Mouse (Mus musculus): ENCODE data around the gene Apba1. TPM values are rescaled to one million over a fixed set of nuclear protein-coding genes. Genes with fewer than 3 reads are reported as not detected.

Gene Apba1
- total RNA-seq, 1 experiment from 2014 or later, result 5.5 TPM

- ATAC-seq (replicated peaks; ENCODE audit: insufficient number of reproducible peaks, low FRiP score, low TSS enrichment, poor library complexity, severe bottlenecking), result no peak
Observed at GRCm38 (mm10) chr19:23795156-23795555, 36.5 kb downstream of the Apba1 start.

GRCm38 (mm10) chr19:23801174-23801573 is 42.5 kb downstream of the Apba1 start:
- no peak for ATAC-seq (replicated peaks; ENCODE audit: insufficient number of reproducible peaks, low FRiP score, low TSS enrichment, poor library complexity, severe bottlenecking)

DNA sequence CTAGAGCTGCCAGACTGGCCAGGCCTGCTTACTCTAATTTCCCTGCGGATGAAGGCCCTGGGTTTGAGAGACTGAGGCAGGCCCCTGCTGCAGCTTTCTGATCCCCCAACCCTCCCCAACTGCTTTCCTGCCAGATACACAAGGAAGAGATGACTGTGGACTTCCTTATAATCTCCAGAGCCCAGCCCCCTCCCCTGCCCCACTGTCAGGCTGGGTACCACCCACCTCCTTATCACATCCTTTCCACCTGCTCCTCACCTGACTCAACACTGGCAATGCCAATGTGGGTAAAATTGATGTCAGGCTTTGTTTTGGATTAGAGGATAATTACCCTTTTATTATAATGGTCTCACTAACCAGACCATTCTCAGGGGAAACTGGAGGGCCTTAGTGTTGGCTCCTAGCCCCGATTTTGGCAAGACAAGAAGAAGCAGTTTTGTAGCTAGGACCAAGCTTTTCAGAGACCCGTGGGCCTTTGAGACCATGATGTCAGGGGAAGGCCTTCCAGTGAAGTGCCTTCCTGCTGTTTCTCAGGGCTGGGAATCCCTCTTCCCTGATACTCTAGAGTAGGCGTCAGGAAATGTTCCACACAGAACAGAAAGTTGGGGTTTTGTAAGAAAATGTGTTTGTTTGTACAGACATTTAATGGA is 44.7 kb downstream of the Apba1 start:
- no peak for ATAC-seq (replicated peaks; ENCODE audit: insufficient number of reproducible peaks, low FRiP score, low TSS enrichment, poor library complexity, severe bottlenecking)

- no peak for ATAC-seq (replicated peaks; ENCODE audit: insufficient number of reproducible peaks, low FRiP score, low TSS enrichment, poor library complexity, severe bottlenecking)
Observed at GRCm38 (mm10) chr19:23806796-23807195, 48.1 kb downstream of the Apba1 start.

GRCm38 (mm10) chr19:23807371-23807770 is 48.7 kb downstream of the Apba1 start:
- ATAC-seq (replicated peaks; ENCODE audit: insufficient number of reproducible peaks, low FRiP score, low TSS enrichment, poor library complexity, severe bottlenecking), result no peak

DNA sequence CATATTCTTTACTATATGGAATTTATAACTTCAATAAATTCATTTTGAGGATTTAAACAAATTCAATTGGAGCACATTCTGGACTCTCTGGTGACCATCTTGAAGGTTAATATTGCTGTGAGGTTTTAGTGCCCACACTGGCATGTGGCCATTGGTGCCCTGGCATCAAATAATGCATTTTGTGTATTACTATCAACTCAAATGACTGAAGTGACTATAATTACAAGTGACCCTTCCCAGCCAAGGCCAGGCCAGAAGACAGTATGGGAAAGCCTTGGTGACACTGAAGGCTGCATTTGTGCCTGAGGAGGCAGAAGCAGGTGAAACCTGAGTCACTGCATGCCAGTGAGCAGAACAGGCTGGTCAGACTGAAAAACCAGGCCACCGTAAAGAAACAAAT is 50.5 kb downstream of the Apba1 start:
- ATAC-seq (replicated peaks; ENCODE audit: insufficient number of reproducible peaks, low FRiP score, low TSS enrichment, poor library complexity, severe bottlenecking), result no peak

GRCm38 (mm10) chr19:23810512-23810911 is 51.8 kb downstream of the Apba1 start:
- ATAC-seq (replicated peaks; ENCODE audit: insufficient number of reproducible peaks, low FRiP score, low TSS enrichment, poor library complexity, severe bottlenecking), result no peak

DNA sequence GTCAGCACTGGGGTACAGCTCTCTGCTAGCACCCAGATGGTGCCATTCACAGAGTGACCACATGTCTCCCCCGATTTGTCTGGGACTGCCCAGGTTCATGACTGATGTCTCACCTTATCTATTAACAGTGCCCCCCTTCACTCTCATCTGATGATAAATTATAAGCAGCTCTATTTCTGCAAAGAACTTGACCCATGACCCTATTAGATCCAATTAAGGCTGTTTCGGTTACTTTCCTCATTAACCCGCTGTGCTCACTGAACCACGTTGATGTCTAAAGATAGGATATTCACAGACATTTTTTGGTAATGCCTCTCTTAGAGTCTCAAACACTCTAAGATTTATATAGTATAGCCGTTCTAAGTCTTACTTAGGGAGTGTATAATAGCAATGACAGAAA is 52.3 kb downstream of the Apba1 start:
- no peak for ATAC-seq (replicated peaks; ENCODE audit: insufficient number of reproducible peaks, low FRiP score, low TSS enrichment, poor library complexity, severe bottlenecking)

DNA sequence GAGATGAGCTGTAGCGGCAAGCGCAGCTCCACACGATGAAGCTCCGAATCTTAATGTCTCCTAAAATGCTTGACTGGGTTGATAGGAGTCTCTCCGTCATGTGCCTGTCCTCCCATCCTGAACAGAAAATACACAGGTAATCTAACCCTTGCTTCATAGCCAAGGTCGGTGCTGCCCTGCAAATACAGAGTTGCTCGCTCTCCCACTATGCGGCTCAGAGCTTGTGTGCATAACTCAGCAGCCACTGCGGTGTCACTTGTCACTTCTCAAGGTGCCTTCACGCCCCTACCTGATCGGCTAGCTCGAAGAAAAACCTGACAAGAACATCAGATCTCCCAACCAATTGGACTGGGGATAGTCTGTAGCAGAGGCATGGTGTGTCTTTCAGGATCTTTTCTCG is 58.1 kb downstream of the Apba1 start:
- no peak for ATAC-seq (replicated peaks; ENCODE audit: insufficient number of reproducible peaks, low FRiP score, low TSS enrichment, poor library complexity, severe bottlenecking)

- ATAC-seq (replicated peaks; ENCODE audit: insufficient number of reproducible peaks, low FRiP score, low TSS enrichment, poor library complexity, severe bottlenecking), result no peak
Observed at GRCm38 (mm10) chr19:23817196-23817595, 58.5 kb downstream of the Apba1 start.

GRCm38 (mm10) chr19:23819882-23820281 is 61.2 kb downstream of the Apba1 start:
- ATAC-seq (replicated peaks; ENCODE audit: insufficient number of reproducible peaks, low FRiP score, low TSS enrichment, poor library complexity, severe bottlenecking), result no peak

- ATAC-seq (replicated peaks; ENCODE audit: insufficient number of reproducible peaks, low FRiP score, low TSS enrichment, poor library complexity, severe bottlenecking), result no peak
Observed at GRCm38 (mm10) chr19:23822497-23822896, 63.8 kb downstream of the Apba1 start.

GRCm38 (mm10) chr19:23823533-23823932 is 64.8 kb downstream of the Apba1 start:
- no peak for ATAC-seq (replicated peaks; ENCODE audit: insufficient number of reproducible peaks, low FRiP score, low TSS enrichment, poor library complexity, severe bottlenecking)

GRCm38 (mm10) chr19:23826251-23826650 is 67.6 kb downstream of the Apba1 start:
- ATAC-seq (replicated peaks; ENCODE audit: insufficient number of reproducible peaks, low FRiP score, low TSS enrichment, poor library complexity, severe bottlenecking), result no peak

GRCm38 (mm10) chr19:23830761-23831160 is 72.1 kb downstream of the Apba1 start:
- ATAC-seq (replicated peaks; ENCODE audit: insufficient number of reproducible peaks, low FRiP score, low TSS enrichment, poor library complexity, severe bottlenecking), result no peak

DNA sequence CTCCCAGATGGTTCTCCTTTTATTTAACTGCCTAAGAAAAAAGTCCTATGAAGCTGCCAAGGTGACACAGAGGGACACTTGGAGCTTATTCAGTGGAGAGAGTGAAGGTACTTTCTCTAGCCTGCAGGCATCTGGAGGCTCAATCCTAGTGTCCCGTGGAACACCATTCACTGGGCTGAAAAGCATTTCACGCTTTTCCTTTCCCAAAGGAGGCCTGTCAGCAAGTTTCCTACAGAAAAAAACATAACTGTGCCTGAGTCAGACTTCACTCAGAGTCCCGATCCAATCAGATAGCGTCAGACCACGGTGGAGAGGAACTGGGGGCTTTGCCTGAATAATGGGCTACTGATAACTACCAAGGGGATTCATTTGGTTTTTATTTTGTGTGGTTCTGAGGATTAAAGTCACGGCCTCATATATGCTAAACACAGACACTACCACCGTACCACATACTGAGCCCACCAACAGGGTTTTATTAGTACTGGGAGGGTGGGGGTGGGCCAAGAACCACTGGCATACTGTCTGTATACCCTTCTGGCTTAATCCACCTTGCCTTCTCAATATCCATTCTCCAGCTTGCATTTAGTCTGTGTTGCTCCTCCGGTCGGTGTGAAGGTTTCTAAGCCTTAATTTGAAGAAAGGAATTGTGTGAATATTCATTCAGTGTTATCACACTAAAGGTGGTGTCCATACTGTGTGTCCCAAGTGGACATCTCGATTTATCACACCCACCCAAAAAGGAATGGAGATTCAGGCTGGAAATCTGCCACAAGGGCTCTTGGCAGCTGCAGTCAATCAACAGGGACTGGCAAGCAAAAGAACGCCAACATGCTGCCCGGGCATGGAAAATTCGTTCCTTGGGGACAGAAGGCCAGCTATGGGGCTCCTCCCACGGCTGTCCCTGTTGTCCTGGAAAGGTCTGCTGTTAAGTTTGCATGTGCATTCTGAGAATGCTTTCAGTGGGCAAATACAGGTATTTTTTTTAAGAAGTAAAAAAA is 75.3 kb downstream of the Apba1 start:
- ATAC-seq (replicated peaks; ENCODE audit: insufficient number of reproducible peaks, low FRiP score, low TSS enrichment, poor library complexity, severe bottlenecking), result no peak

- ATAC-seq (replicated peaks; ENCODE audit: insufficient number of reproducible peaks, low FRiP score, low TSS enrichment, poor library complexity, severe bottlenecking), result no peak
Observed at GRCm38 (mm10) chr19:23834721-23835120, 76.0 kb downstream of the Apba1 start.

DNA sequence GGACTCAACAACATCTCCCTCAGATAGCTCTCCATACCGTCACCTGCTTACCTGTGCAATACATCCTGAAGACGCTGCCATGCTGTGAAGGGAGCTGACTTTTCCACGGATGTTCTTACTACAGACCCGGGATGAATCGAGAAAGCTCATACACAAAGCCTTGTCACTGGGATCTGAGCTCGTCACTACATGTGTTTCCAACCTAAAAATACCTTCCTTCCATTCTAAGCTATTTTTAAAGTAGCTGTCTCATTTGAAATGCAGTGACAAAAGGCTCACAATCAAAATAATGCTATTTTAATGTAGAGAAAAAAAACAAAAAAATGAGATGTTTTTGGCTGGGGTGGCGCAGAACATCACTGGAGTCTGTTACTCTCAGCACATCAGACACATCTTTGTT is 97.1 kb downstream of the Apba1 start:
- ATAC-seq (replicated peaks; ENCODE audit: insufficient number of reproducible peaks, low FRiP score, low TSS enrichment, poor library complexity, severe bottlenecking), result no peak

GRCm38 (mm10) chr19:23858091-23858490 is 99.4 kb downstream of the Apba1 start:
- no peak for ATAC-seq (replicated peaks; ENCODE audit: insufficient number of reproducible peaks, low FRiP score, low TSS enrichment, poor library complexity, severe bottlenecking)

DNA sequence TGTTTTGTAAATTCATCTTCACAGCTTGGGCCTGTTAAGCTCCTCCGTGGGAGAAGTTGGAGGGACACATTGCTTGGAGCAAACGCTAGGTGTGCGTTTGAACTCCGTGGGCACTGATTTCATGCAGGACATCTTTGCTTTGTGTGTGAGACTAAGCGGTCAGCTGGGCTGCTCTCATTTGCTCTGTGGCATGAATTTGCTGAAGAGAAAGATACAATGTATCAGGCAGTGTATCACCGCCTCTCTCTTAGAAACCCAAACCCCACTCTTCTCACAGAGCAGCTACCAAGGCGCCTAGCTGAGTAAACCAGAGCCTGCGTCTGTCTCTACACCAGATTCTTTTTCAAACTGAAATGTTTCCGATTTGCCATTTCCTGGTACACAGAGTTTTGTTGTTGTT is 100.1 kb downstream of the Apba1 start:
- no peak for ATAC-seq (replicated peaks; ENCODE audit: insufficient number of reproducible peaks, low FRiP score, low TSS enrichment, poor library complexity, severe bottlenecking)
